Mouse (Mus musculus) megakaryocyte-erythroid progenitor cell, adult 5-6 weeks (primary cell): ENCODE data around the gene Slc27a2. TPM values are rescaled to one million over a fixed set of nuclear protein-coding genes. Genes with fewer than 3 reads are reported as not detected.
"Not testable (repeated sequence)": the region's sequence is repeated elsewhere in the genome, so short reads cannot be mapped to it uniquely, and the experiment has no call there.

Source experiments
- ATAC-seq: replicated peaks from 2 replicates; pipeline ENCODE4 v1.8.0; 2016; ENCODE audit warnings: mild to moderate bottlenecking, inconsistent platforms; ENCODE audit not compliant: severe bottlenecking, poor library complexity, low FRiP score, low TSS enrichment
- total RNA-seq, 2 experiments: library from RNA; stranded (forward) in 1 of 2; stranded (reverse) in 1 of 2; fragments of 200-1000, 215-1000 nt in 1 of 2; fragments of >200 nt in 1 of 2; fragmentation: Nextera tagmentation in 1 of 2; gene quantifications; 2 replicates each; pipeline ENCODE4 v1.2.3; 2014 to 2017

Slc27a2 gene
- 0.96 TPM in 1 of 2 replicates, not detected in the other for total RNA-seq (2014; fragmentation: Nextera tagmentation)
- not detected in 2 replicates for total RNA-seq (2017)

DNA sequence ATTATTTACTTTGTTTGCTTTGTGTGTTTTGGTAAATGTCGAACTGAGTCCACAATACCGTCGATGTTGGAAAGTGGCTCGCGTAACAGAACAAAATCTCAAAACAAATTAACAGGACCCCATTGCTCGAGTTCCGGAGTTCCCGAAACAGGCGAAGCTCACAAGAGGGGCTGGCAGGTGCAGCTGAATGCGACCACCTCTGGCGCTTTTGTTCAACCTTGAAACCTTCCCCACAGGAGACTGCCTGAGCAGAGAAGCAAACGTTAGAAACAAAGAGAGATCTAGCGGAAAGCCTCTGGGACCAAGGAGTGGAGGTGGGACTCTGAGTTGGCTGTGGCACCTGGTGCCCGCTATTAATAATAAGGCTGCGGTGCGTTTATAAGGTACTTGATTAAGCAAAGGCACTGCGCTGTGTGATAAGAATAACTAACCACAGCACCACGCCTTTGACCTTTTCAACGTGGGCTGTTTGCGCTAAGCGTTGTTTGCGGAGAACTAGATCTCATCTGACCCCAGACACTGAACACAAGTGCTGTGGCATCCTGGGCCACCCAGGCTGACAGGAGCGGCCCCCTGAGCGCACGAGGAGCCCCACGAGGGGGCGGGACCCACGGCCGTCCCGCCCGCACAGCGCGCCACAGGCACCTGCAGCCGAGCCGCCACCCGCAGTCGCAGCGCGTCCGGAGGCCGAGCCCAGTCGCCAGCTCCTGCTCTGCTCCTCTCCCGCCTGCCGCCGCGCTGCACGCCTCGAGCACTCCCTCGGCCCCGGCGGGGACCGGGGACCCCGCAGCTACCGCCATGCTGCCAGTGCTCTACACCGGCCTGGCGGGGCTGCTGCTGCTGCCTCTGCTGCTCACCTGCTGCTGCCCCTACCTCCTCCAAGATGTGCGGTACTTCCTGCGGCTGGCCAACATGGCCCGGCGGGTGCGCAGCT lies at the start of gene Slc27a2:
Gene Slc27a2 (plus strand): TSS at position 51 of the 934 bp plus-strand sequence.
- ATAC-seq, result peak; percentile 68

DNA sequence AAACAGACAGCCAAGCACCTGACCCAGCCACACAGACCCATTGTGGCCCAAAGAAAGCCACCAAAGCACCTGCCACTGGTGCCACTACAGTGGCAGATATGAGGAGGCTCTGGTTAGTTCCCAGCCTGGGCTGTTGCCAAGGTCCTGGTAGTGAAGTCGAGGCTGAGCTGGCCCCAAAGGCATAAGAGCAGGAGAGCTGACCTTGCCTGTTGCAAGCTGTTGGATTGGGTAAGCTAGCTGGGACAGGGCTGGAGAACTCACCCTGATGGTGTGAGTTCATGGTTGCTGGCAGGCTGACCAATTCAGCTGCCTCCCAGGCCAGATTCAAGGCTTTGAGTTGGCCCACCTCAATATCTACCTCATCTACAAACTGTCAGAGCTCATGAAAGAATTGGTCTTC lies 47.1 kb upstream of the Slc27a2 start:
- ATAC-seq, result no peak

DNA sequence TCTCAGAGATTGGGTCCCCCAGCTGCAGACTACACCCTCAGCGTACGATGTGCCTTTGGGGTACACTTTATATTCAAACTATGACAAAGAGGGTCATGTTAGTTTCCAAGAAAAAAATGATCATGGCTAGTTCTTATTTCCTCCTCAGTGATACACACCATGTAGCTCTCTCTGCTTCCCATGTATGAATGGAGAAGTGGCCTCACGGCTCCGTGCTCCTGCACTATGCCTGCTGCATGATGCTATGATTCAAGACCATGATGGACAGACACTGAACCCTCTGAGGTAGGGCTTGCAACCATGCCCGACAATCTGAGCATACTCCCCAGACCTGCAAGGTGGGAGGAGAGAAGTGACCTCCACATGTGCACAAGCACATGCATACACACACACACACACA lies 44.7 kb upstream of the Slc27a2 start:
- no peak for ATAC-seq

DNA sequence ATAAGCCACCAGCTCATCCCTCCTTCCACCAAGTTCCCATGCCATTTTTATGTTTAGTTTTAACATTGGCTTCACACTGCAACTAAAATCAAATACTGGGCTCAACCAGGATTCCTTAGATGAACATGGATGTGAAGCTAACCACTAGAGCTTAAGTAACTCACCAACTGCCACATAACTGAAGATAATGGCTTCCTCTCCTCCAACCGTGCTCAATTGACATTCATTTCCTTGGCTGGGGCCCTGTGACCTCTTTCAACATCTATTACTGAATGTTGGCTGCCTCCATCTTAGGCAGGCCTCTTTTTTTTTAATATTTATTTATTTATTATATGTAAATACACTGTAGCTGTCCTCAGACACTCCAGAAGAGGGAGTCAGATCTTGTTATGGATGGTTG lies 44.0 kb upstream of the Slc27a2 start:
- no peak for ATAC-seq

DNA sequence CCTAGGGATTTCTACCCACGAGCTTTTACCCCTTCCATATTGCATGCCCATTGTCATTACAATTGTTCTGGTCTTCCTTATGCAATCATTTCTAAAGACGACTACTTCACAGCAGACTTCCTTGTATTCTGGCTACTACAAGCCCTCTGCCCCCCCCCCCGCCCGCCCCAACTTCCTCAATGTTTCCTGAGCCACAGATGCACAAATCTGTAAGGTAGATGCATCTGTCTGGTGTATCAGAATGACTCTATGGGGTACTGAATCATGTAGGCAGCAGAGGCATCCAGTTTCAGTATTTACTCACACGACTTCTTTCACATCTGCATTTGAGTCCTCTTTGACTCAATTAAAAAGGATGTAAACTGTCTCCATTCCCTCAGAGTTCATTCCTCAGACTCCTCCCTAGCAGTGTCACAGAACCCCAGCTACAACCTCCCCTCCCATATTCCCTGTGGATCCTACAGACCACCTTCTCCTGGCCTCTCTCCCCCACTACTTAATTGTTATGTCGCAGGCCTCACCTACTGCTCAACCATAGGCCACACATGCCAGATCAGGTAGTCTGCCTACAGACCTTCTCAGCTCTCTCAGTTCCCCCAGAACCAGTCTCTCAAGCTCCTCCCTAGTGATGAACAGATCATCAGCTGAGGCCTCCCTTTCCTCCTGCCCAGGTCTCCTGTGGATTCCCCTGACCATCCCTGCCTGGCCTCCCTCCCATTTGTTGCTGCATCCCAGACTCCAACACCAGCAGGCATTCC lies 37.0 kb upstream of the Slc27a2 start:
- ATAC-seq, result no peak

DNA sequence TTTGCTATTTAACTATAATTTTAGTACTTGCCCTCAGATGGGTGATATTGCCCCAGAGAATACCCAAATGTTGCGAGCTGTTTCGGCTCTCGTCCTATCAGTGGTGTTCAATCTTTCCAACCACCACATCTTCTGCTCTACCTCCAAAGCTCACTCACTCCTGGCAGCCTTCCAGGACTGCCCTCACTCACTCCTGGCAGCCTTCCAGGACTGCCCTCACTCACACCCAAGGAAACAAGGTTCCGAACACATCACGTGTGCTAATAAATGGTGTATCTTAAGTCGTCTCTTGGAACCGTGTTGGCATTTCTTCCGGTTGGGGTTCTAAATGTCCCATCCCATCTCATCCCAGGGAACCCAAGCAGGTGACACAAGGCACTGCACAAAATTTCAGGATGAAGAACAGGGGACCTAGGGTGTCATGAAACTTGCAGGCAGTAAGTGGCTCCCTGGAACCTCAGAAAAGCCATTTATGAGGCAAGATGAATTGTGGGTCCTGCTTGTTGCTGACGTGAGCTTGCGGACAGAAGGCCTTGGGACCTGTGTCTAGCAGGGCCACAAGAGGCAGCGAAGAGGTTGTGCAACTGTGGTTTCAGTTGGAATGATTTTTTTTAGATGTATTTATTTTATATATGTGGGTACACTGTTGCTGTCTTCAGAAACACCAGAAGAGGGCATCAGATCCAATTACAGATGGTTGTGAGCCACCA lies 32.2 kb upstream of the Slc27a2 start:
- ATAC-seq, result peak; percentile 52

DNA sequence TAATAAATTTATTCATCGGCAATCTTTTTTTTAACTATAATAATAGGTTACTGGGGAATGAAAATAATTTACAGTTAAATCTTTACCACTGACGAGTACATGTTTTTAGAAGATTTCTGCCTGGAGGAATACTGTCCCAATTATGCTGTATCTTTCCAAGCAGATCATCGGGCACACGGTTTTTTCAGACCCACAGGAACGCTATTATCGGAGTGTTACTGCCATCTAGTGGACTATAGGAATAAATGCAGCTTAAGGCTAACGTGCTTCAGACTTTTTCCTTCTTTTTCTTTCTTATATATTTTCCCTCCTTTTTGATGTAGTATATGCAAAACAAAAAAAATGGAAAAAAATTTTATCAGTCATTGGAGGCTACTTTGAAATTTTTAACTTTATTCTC lies 31.4 kb upstream of the Slc27a2 start:
- peak; percentile 61; the same call in 1 of the 2 replicates for ATAC-seq

DNA sequence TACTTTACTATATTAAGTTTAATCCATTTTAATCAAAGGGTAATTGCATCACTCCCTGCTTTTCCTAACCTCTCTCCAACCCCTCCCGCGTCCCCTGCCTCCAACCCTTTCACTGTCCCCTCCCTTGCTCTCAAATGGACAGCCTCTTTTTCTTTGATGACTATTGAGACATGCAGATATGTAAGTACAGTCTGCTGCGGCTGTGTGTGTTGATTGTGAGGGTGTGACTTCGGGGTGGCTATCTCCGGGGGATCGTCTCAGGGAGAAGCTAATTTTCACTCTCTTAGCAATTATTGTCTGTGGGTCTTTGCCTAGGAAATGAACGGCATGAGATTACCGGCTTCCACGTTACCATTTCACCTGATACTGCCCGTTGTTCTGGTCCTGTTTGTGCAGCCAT lies 30.7 kb upstream of the Slc27a2 start:
- 0 out of 2 replicates have a peak, but pooled peaks have one; percentile 40 for ATAC-seq

DNA sequence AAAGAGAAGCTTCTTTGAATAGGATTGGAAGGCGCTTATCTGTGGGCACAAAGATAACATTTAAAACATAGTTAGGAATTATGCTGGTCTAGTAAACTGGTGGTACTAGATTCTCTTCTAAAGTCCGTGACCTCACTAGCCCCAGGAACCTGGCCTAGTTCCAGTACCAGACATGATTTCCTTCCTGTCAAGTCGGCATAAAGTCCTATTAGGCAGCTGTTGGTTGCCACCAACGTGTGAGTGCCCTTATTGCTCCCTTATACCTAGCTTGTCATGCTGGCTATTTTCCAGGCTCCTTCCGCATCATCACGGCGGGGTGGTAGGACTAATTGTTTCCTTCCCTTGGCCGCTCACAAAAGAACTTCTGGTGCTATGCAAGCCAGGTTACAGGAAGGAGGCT lies 30.2 kb upstream of the Slc27a2 start:
- ATAC-seq, result no peak

DNA sequence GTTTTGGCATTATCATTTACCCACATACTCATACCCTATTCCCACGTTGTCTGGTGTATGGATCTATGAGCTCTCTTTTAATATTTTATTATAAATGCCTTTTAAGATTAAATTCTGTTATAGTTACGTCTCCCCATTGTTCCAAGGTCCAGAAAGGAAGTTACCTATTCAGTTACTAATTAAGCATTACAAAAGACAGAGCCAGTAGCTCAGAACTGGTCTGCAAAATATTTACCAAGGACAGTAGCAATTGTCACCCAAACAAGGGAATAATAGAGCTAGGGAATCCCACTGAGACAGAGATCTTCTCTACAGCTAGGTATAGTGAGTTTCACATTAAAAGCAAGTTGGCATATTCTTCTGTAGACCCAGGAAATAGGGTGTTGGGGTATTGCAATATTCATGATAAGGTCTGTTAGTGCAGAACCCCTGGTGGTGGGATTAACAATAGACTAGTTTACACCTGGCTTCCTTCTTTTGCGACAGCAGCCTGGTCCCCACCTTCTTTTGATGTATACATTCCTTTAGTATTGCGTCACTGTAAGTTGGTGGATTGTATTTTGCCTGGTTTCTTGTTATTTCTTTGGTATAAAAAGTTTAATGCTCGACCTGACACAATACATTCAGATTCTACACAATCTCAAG lies 29.0 kb upstream of the Slc27a2 start:
- not testable (repeated sequence) for ATAC-seq

DNA sequence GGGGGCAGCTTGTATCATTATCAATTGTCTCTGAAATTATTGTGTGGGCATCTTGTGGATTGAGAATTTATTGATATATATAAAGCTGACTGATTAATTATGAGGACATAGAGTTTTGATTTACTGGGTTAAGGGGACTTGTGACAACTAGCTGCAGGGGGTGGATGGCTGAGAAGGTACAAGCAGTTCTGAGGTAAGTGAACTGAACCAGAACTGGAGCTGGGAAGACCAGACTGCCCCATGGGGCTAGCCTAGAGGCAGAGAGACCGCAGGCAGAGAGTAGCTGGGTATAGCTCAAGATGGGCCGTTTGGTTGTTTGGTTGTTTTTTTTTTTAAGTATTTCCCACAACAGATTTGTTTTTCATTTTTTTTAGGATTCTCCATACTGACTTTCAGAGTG lies 27.9 kb upstream of the Slc27a2 start:
- no peak for ATAC-seq

DNA sequence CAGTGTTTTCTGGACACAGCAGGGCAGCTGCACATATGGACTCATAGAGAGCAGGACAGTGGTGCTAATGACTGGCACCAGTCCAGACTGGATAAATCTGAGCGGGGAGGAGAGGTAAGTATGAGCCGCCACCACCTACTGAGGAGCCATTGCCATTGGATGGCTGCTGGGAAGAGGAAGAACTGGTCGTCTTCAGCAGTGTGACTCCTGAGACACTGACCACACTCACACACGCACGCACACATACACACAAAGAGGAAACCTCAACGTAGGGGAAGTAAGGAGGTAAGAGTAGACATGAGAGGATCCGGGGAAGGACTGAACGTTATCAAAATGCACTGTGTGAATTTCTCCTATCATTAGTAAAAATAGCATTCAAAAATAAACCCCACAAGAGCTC lies 24.7 kb upstream of the Slc27a2 start:
- no peak for ATAC-seq

DNA sequence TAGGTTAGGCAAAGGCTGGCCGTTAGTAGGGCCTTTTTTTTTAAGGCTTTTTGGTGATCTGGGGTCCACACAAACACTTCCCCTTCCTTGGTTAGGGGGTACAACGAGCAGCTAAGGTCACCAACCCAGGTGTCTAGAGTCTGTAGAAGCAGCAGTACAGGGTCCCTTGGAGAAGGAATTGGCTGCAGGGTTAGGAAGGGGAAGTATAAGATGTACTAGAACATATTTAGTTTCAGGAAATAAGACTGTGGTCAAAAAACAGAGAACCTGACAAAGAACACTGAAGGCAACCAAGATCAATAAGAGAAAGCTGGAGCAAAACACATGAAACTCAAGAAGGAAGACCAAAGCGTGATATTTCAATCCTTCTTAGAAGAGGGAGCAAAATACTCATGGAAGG lies 21.6 kb upstream of the Slc27a2 start:
- ATAC-seq, result no peak

DNA sequence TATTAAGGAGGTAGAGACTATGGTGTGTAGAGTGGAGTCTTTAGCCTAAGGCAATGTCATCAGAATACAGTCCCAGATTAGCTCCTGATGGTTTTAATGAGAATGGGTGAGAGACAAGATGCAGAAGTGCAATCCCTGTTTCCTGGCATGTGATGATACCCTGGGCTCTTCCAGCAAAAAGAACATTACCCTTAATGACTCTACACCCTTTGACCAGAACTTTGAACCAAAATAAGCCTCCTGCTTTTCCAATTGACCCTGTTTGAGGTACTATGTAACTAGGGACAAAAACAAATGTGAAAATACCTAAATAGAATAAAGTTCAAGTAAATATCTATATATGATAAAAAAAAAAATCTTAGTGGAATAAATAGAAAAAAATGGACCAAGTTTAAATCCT lies 14.6 kb upstream of the Slc27a2 start:
- no peak for ATAC-seq

DNA sequence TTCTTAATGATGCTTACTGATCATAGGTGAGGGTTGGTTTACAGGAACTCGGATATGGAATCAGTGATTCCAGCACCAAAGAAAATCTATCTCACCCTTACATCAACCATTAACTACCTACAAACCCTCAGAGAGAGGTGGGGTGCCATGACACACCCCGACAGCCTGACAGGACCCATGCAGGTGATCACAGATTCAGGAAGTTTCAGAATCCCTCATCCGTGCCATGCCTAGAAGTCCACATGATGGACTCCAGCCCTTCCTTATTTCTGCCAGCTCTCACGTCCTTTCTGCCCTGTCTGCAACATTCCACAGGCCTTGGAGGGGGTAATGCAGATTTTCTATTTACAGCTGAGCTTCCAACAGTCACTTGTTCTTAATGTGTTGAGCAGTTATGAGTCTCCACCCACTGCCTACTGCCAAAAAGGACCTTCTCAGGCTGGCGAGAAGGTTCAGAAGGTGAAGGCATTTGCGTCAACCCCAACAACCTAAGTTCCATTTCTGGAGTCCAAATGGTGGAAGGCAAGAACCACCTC lies 11.7 kb upstream of the Slc27a2 start:
- no peak for ATAC-seq

DNA sequence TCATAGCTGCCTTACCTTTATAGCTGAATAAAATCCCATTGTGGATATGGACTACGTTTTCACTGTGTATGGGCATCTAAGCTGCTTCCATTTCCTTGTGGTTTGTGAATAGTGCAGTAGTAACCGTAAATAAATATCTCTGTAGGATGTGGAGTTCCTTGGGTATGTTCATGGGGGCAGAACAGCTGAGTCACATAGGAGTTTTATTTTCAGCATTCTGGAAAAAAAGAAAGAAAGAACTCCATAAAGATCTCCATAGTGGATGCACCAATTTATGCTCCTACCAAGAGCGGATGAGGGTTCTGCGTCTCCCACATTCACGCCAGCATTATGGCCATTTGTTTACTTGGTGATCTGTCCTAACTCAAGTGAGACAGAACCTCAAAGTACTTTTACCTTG lies 10.0 kb upstream of the Slc27a2 start:
- no peak for ATAC-seq

DNA sequence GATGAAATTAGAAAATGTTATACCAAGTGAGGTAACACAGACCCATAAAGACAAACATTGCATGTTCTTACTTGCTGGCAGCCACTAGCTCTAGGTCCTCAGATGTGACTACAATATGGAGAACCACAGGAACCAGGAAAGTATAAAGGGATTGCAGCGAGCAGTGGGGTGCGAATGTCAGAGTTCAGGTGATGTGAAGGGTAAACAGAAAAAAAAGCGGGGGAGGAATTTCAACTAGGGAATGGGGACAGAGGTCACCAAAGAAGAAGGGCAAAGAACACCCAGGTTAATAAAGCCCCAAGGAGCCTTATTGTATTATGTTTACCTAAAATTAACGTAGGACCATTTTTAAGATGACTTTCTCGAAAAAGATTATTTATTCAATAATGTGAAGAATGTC lies 6.9 kb upstream of the Slc27a2 start:
- no peak for ATAC-seq

DNA sequence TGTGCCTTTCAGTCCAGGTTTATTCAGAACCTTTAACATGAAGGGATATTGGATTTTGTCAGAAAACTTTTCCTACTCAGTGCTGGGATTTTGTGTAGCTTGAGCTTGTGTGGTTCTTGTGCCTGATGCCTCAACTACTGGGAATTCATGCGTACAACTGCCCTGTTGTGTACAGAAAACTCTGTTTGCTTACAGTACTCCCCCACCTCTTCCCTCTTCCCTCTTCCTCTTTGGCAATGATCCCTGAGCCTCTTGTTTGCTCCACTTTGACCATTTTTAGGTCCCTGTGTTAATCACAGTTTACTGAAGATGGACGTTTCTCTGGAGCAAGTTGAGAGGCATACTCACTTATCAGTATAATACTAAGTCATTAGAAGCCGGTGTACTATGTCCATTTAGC lies 5.8 kb upstream of the Slc27a2 start:
- ATAC-seq, result no peak

DNA sequence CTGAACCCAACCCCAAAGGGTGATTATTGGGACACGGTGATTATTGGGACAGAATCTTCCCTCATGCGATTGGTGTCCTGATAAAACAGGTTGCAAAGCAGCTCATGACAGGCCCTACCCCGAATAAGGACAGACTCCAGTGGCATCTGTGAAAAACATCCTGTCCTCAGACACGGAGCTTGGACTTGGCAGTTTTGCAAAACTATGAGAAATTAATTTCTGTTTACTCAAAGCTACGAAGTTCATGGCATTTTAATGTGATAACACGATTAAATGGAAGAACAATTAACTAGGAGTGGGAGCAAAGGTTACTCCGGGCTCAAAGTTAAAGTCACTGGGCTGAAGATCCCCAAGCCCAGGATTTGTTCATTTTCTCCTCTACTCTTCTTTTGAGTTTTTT lies 2.5 kb upstream of the Slc27a2 start:
- no peak for ATAC-seq
